Mouse (Mus musculus) heart, embryonic 13.5 days (tissue): Measurements from ENCODE around the gene Scrn3. TPM values are rescaled to one million over a fixed set of nuclear protein-coding genes. Genes with fewer than 3 reads are reported as not detected.

ENCODE experiments used
- ATAC-seq: fragments of 200-750 bp; cut with Nextera tagmentation; 2 replicates; pipeline ENCODE4 v1.8.0; 2017; ENCODE audit warnings: moderate TSS enrichment; ENCODE audit not compliant: insufficient number of reproducible peaks, low FRiP score, low TSS enrichment; ENCODE audit errors: extremely low read depth
- H3K27ac ChIP-seq: fragments of 300-500 bp; sonication (generic); replicated peaks from 2 replicates; pipeline ENCODE4 v1.5.1; 2015; ENCODE audit warnings: moderate library complexity, mild to moderate bottlenecking, inconsistent platforms
- H3K27me3 ChIP-seq: fragments of 300-500 bp; sonication (generic); replicated peaks from 2 replicates; pipeline ENCODE4 v1.6.1; 2015; ENCODE audit warnings: mild to moderate bottlenecking, inconsistent platforms
- H3K36me3 ChIP-seq: fragments of 300-500 bp; sonication (generic); 2 replicates; pipeline ENCODE4 v1.6.1; 2015; ENCODE audit warnings: mild to moderate bottlenecking, inconsistent platforms
- H3K4me1 ChIP-seq: fragments of 300-500 bp; sonication (generic); 2 replicates; pipeline ENCODE4 v1.6.1; 2015; ENCODE audit warnings: inconsistent platforms
- H3K4me2 ChIP-seq: fragments of 300-500 bp; sonication (generic); 2 replicates; pipeline ENCODE4 v1.6.1; 2015; ENCODE audit warnings: inconsistent platforms, mild to moderate bottlenecking, moderate library complexity
- H3K4me3 ChIP-seq: fragments of 300-500 bp; sonication (generic); 2 replicates; pipeline ENCODE4 v1.5.1; 2015; ENCODE audit warnings: moderate library complexity, mild to moderate bottlenecking, inconsistent platforms
- H3K9ac ChIP-seq: fragments of 300-500 bp; sonication (generic); 2 replicates; pipeline ENCODE4 v1.6.1; 2015; ENCODE audit warnings: inconsistent platforms, mild to moderate bottlenecking, moderate library complexity
- H3K9me3 ChIP-seq: fragments of 300-500 bp; sonication (generic); 2 replicates; pipeline ENCODE4 v1.6.1; 2016; ENCODE audit warnings: inconsistent platforms
- WGBS: fragments of 180-500 bp; shearing (Covaris S2); methylation state at CpG from one replicate; pipeline ENCODE4 v1.1.7; 2015; ENCODE audit warnings: mixed read lengths; 5-methylcytosine and 5-hydroxymethylcytosine counted together
- polyA plus RNA-seq: library from polyadenylated mRNA; unstranded; fragments of >200 nt; fragmentation: Nextera tagmentation; extraction: Ambion mirVana; gene quantifications from 2 replicates; pipeline ENCODE4 v1.2.1, GENCODE M21; 2015

The Scrn3 gene
- polyA plus RNA-seq, 1 experiment from 2014 or later: 12.0 TPM

DNA sequence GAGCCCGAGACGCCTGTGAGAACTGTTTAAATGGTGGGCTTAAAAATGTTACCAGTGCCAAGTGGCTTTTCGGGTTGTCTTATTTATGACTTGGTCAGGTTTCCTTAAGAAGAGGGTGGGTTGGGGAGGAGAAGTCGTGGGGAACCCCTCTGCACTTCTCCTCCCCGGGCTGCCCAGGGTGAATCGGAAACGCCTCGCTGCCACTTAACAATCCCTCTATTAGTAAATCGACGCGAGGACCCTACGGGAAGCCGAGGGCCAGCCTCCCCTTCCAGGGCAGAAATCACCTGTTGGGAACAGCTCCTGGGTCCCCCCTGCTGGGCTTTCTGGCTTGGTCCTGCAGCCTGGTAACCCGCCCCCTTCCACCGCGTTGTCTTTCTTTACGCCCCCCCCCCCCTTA is 42.7 kb upstream of the Scrn3 start:
- Histone ChIP-seq H3K27me3 (peaks cover 96% of the 10 kb centered on the region), H3K9me3 (no peaks in the 10 kb centered on the region), H3K36me3 (no peaks in the 10 kb centered on the region), H3K4me2 (no peak overlapping the region), H3K4me3 (no peak overlapping the region), H3K27ac (no peak overlapping the region), H3K9ac (no peak overlapping the region), H3K4me1 (peaks cover 54% of the 10 kb centered on the region)
- under 1% methylated on average over 17 of the region's 17 CpGs for WGBS
- no peak for ATAC-seq

DNA sequence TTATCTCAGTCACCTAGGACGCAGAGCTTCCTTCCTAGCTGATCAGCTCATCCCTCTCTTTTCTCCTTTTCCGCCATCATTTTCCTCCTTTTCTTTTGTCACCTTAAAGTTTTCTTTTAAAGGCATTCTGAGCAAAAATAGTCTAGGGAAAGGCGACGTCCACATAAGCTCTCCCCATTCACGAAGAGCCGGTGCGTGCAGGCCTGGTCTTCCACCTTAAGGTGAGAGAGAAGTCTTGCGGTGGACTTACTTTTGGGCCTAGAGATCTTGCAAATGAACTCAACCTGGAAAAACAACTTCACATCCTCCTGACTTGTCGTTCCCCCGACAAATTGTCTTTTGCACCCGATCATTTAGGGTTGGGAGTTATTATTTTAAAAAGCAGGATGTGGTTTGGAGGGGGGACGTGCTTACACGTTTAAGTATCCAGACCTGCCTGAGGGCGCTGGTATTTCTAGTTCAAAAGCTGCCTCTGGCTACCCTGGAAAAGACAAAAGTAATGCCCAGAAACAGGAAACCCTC is 42.3 kb upstream of the Scrn3 start:
- H3K4me2 ChIP-seq: peak overlapping the region; percentile 80
- peak overlapping the region; percentile 28; the same call in 1 of the 2 replicates for H3K4me3 ChIP-seq

DNA sequence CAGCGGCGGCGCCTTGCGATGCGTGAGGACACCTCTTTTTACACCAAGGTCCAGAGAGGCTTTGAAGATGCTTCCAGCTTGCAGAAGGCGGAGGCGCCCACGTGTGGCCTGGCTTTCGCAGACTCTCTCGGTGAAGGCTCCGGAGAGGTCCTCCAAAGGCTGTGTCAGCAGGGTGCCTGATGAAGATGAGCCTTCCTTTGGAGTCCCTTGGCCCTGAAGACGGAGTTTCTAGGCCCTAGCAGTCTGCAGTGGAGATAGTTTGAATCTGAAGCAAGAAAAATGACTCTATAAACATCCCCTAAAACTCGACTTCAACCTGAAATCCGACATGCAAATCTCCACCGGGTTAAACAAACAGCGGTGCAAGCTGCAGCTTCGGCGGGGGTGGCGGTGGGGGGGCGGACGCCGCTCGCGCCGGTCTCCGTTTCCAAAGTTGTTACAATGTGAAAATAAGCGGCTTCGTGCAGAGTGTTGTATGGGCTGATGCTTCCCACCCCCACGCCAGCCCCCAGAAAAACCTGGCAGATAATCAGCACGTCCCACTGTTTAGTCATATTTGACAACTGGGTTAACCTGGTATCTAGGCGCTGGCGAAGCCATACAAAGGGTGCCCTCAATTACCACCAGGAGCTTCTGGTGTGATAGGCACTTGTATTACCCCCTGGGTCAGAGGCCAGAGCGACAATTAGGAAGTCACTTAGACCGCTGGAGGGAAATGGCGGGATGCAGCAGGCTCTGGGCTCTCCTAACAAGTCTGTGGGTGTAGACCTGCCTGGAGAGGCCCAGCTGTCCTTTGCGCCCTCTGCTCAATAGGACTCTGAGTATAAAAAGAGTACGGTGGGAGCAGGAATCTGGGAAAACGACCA is 41.6 kb upstream of the Scrn3 start:
- peaks cover 89% of the 10 kb centered on the region for H3K27me3 ChIP-seq
- peak overlapping the region; percentile 80 for H3K4me2 ChIP-seq
- peaks cover 48% of the 10 kb centered on the region for H3K4me1 ChIP-seq
- H3K9ac ChIP-seq: no peak overlapping the region
- no peaks in the 10 kb centered on the region for H3K9me3 ChIP-seq
- peak overlapping the region; percentile 28 for H3K4me3 ChIP-seq
- WGBS: under 1% methylated on average over 38 of the region's 38 CpGs
- H3K36me3 ChIP-seq: no peaks in the 10 kb centered on the region
- H3K27ac ChIP-seq: no peak overlapping the region
- ATAC-seq: no peak

More for the DNA sequence above, 42.3 kb upstream of the Scrn3 start:
- H3K4me1 ChIP-seq: peaks cover 51% of the 10 kb centered on the region
- peaks cover 94% of the 10 kb centered on the region for H3K27me3 ChIP-seq
- ATAC-seq: no peak
- H3K9ac ChIP-seq: no peak overlapping the region
- whole genome bisulfite sequencing: 4% methylated on average over 14 of the region's 14 CpGs
- no peaks in the 10 kb centered on the region for H3K36me3 ChIP-seq
- H3K9me3 ChIP-seq: no peaks in the 10 kb centered on the region
- no peak overlapping the region for H3K27ac ChIP-seq

DNA sequence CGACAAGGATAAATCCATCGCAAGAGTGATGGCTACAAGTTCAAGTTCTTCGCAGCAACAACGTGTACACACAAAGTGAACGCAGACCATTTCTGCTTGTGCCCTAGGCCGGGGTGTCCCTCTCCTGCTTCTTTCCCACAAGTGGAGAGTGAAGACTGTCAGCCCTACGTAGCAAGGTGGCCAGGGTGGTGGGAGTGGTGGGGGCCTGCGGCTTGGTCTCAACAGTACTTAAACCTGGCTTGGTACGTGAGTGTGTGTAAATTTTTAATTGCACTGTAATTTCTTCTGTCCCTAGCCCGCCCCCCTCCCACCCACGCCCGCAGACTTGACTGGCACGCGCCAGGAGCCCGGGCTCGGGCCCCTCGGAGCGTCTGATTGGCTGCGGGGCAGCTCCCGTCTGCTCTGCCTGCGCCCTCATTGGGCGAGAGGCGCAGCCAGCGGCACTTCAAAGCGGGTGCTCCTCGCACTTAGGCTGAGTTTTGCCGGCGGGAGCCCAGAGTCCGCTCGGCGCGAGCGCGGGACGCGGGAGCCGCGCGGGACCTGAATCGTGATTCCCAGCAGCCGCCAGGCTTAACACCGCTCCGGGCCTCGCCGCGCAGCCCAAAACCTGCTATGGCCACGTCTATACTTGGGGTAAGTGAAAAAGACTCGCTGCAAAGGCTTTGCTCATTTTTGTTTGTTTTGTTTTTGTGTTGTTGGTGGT is 40.8 kb upstream of the Scrn3 start, which contains the start of gene Sp9:
Gene Sp9, plus strand, starts transcription at position 467 of the 703 bp plus-strand sequence.
- peak within 1 kb of the TSS; percentile 66; the same call in 1 of the 2 replicates for H3K9ac ChIP-seq
- no peaks in the 10 kb centered on the region for H3K9me3 ChIP-seq
- H3K27me3 ChIP-seq: peaks cover 90% of the 10 kb centered on the region
- peak within 1 kb of the TSS; percentile 54 for H3K4me3 ChIP-seq
- H3K4me1 ChIP-seq: peaks cover 46% of the 10 kb centered on the region
- H3K27ac ChIP-seq: no peak within 1 kb of the TSS
- under 1% methylated on average over 48 of the region's 48 CpGs for WGBS
- no peaks in the 10 kb centered on the region for H3K36me3 ChIP-seq
- peak within 1 kb of the TSS; percentile 80 for H3K4me2 ChIP-seq
- no peak; the same call in 1 of the 2 replicates for ATAC-seq

DNA sequence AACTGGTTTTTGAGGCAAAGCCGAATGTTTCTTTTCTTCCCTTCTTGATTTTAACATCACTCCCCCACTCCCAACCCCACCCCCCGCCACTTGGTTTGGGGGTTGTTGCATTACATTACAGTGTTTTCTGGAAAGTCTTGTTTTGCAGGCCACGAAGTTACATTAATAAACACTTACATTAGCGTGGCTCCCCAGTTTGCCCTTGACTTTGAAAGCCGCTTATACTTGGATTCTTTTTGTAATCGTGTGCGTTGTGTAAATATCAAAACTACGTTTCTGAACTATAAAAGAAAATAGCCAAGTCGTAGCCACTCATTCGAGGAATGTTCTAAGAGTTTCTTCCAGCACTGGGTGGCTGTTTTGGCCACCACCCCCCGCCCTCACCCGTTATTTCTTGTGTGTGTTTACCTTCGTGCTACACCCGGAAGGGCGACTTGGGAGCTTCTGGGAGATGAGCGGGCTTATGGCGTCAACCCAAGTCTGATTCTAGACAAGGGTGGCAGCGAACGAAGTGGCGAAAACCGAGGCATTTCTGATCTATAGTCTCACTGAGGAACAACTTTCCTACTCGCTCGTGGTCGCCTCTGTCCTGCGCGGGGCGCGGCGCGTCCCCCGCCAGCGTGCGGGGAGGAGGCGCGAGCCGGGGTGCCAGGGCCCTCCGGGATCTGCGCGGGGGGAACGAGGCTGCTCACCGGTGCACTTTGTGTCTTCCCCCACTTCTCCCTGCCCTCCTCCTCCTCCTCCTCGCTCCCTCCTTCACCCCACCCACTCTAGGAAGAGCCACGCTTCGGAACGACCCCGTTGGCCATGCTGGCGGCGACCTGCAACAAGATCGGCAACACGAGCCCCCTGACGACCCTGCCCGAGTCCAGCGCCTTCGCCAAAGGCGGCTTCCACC is 39.8 kb upstream of the Scrn3 start:
- H3K36me3 ChIP-seq: no peaks in the 10 kb centered on the region
- H3K27ac ChIP-seq: no peak overlapping the region
- peak; percentile 14; the same call in 1 of the 2 replicates for ATAC-seq
- peak overlapping the region; percentile 80 for H3K4me2 ChIP-seq
- peaks cover 54% of the 10 kb centered on the region for H3K4me1 ChIP-seq
- H3K27me3 ChIP-seq: peaks cover 90% of the 10 kb centered on the region
- H3K9me3 ChIP-seq: no peaks in the 10 kb centered on the region
- under 1% methylated on average over 46 of the region's 55 CpGs for WGBS
- H3K4me3 ChIP-seq: peak overlapping the region; percentile 54
- peak overlapping the region; percentile 66 for H3K9ac ChIP-seq

DNA sequence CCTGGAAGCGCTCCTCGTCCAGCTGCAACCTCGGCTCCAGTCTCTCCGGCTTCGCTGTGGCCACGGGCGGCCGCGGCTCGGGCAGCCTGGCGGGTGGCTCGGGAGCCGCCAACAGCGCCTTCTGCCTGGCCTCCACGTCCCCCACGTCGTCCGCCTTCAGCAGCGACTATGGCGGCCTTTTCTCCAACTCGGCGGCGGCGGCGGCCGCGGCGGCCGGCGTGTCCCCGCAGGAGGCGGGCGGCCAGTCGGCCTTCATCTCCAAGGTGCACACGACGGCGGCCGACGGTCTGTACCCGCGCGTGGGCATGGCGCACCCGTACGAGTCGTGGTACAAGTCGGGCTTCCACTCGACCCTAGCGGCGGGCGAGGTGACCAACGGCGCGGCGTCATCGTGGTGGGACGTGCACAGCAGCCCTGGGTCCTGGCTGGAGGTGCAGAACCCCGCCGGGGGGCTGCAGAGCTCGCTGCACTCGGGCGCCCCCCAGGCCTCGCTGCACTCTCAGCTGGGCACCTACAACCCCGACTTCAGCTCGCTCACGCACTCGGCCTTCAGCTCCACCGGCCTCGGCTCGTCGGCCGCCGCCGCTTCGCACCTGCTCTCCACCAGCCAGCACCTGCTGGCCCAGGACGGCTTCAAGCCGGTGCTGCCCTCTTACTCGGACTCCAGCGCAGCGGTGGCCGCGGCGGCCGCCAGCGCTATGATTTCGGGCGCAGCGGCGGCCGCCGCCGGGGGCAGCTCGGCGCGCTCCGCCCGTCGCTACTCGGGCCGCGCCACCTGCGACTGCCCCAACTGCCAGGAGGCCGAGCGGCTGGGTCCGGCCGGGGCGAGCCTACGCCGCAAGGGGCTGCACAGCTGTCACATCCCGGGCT is 38.9 kb upstream of the Scrn3 start:
- Histone ChIP-seq H3K27ac (no peak overlapping the region), H3K4me3 (peak overlapping the region; percentile 54), H3K4me1 (peaks cover 55% of the 10 kb centered on the region), H3K4me2 (peak overlapping the region; percentile 80), H3K36me3 (no peaks in the 10 kb centered on the region), H3K27me3 (peaks cover 88% of the 10 kb centered on the region), H3K9ac (peak overlapping the region; percentile 66), H3K9me3 (no peaks in the 10 kb centered on the region)
- ATAC-seq: no peak
- WGBS: 1% methylated on average over 102 of the region's 110 CpGs

DNA sequence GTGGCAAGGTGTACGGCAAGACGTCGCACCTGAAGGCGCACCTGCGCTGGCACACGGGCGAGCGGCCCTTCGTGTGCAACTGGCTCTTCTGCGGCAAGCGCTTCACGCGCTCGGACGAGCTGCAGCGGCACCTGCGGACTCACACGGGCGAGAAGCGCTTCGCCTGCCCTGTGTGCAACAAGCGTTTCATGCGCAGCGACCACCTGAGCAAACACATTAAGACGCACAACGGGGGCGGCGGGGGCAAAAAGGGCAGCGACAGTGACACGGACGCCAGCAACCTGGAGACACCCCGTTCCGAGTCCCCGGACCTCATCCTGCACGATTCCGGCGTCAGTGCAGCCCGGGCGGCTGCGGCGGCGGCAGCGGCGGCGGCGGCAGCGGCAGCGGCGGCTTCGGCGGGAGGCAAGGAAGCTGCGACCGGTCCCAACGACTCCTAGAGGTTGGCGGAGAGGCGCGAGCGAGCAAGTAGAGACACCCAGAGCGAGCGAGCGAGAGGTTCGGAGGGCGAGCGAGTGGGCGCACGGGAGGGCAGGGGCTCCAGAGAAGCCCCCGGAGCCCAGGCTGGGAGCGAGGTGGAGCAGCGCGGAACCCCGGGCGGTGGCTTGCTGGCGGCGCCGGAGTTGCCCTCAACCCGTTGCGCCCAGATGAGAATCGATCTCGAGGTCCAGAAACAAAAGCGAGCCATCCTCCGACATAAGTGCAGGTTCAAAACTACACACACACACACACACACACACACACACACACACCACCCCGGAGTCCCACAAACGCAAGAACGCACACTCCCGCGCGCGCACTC is 38.1 kb upstream of the Scrn3 start:
- Histone ChIP-seq H3K4me1 (peaks cover 63% of the 10 kb centered on the region), H3K4me3 (peak overlapping the region; percentile 54), H3K4me2 (peak overlapping the region; percentile 80), H3K9ac (peak overlapping the region; percentile 64), H3K9me3 (no peaks in the 10 kb centered on the region), H3K27ac (no peak overlapping the region), H3K27me3 (peaks cover 90% of the 10 kb centered on the region), H3K36me3 (no peaks in the 10 kb centered on the region)
- WGBS: under 1% methylated on average over 88 of the region's 88 CpGs
- ATAC-seq: no peak

DNA sequence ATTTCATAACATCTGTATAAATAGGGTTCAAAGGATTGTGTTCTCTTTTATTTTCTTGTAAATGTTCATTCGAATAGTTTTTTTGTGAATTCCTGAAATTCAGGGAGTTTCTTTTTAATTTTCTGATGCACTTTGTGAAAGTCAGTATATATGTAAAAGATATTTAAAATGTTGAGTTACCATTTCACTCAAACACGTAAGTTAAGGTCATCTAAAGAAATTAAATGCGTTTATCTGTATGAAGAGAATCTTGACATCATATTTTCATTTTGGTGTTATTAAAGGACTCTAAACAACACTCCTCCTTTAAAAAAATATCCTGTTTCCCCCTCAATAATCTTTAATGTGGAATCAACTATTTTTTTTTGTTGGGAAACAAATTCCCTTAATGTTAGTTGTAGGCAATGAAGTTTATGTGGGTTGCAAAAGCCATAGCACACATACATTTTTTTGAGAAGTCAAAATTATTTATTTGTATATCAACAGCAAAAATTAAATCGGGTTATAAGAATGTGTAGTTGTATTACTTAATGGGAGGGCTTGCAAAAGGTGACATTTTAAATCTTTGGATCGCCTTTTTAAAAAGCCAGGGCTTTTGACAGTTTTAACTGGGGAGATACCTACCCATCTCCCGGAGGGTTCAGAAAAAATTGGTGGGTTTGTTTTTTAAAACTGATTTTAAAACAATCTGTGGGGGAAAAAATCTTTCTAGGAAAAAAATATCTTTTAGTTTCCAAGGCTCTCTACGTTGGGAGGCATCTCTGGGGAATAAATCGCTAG is 37.0 kb upstream of the Scrn3 start:
- no peak overlapping the region for H3K9ac ChIP-seq
- no peaks in the 10 kb centered on the region for H3K36me3 ChIP-seq
- H3K27ac ChIP-seq: no peak overlapping the region
- ATAC-seq: no peak
- WGBS: 11% methylated on average over 8 of the region's 8 CpGs
- H3K9me3 ChIP-seq: no peaks in the 10 kb centered on the region
- no peak overlapping the region for H3K4me2 ChIP-seq
- H3K4me3 ChIP-seq: no peak overlapping the region
- peaks cover 89% of the 10 kb centered on the region for H3K27me3 ChIP-seq
- peaks cover 68% of the 10 kb centered on the region for H3K4me1 ChIP-seq

DNA sequence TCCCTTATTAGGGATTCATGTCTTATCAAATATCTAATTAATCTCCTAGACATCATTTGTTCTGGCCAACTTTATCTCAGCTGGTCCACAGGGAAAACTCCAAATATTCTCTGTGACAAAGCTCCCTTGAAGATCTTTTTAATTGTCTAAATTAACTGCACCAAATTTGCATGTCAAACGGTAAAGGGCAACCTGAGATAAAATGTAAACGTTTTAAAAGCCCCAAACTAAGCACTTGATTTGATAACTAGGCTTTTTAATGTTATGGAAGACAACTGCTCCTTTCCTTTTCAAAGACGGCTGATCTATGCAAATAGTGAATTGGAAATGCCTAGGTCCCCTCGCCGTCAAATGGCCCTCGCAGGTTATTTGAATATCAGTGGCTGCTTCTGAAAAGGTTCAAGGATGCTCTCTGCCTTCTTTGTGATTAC is 36.2 kb upstream of the Scrn3 start:
- 2% methylated on average over 6 of the region's 6 CpGs for WGBS
- ATAC-seq: no peak
- H3K9me3 ChIP-seq: no peaks in the 10 kb centered on the region
- no peak overlapping the region for H3K4me3 ChIP-seq
- no peak overlapping the region for H3K9ac ChIP-seq
- no peaks in the 10 kb centered on the region for H3K36me3 ChIP-seq
- peaks cover 89% of the 10 kb centered on the region for H3K27me3 ChIP-seq
- peaks cover 68% of the 10 kb centered on the region for H3K4me1 ChIP-seq
- no peak overlapping the region for H3K4me2 ChIP-seq
- H3K27ac ChIP-seq: no peak overlapping the region
